In genomic region chr10:5803739-5804138, GRCm38 (mm10) we compare ENCODE assay signal across 9 mouse cellular contexts. TPM values are rescaled to one million over a fixed set of nuclear protein-coding genes. Genes with fewer than 3 reads are reported as not detected.
A peak's percentile ranks its signal among the peaks of the same experiment; 100 is the strongest.
DNase-seq lines count a peak whose midpoint lies in the region; ATAC-seq and TF ChIP-seq lines count a peak whose summit lies in the region.
"Had no signal": no experiment of that assay in that cellular context is flagged by ENCODE, and none has a peak within 500 bp of the region (broad histone marks: within the 10 kb centered on the region; RNA-seq: fewer than 3 reads in every experiment).

No protein-coding gene starts in this region.

- no peaks in the 10 kb centered on the region for H3K9me3 ChIP-seq in heart, embryonic 13.5 days
- no peaks in the 10 kb centered on the region for H3K9me3 ChIP-seq in ES-E14 (ENCODE audit: control insufficient read depth, insufficient read depth, low read depth, low read length)
- no peaks in the 10 kb centered on the region for H3K9me3 ChIP-seq in hindbrain, embryonic 12.5 days (replicated peaks)
- no peaks in the 10 kb centered on the region for H3K9me3 ChIP-seq in midbrain, embryonic 11.5 days (ENCODE audit: control insufficient read depth, low read length)

- TF ChIP-seq EP300 in heart, adult 2 months (IDR thresholded peaks at IDR 0.05; ENCODE audit: insufficient read depth, low read depth, low read length) = no peak

- H3K4me2 ChIP-seq in heart, embryonic 13.5 days = peak overlapping the region; percentile 94
- peak overlapping the region; percentile 98 for H3K4me2 ChIP-seq in hindbrain, embryonic 12.5 days (replicated peaks)
- H3K4me2 ChIP-seq in midbrain, embryonic 11.5 days = peak overlapping the region; percentile 68

- no peak overlapping the region for H3K27ac ChIP-seq in heart, embryonic 13.5 days (replicated peaks)
- no peak overlapping the region for H3K27ac ChIP-seq in heart, adult 2 months
- H3K27ac ChIP-seq in ES-E14 (ENCODE audit: insufficient read depth, low read depth, low read length, poor library complexity, severe bottlenecking) = no peak overlapping the region; the same call in 1 of the 2 replicates
- no peak overlapping the region for H3K27ac ChIP-seq in hindbrain, embryonic 12.5 days
- no peak overlapping the region for H3K27ac ChIP-seq in midbrain, embryonic 11.5 days (ENCODE audit: low read depth, low read length)
- H3K27ac ChIP-seq: layer of hippocampus, adult 2 months had no signal

- DNase-seq in heart, adult 2 months = no peak
- no peak for DNase-seq in ES-E14 (ENCODE audit: low read depth, low spot score)
- DNase-seq in midbrain, embryonic 11.5 days (ENCODE audit: low spot score, missing footprints) = no peak
- no peak for DNase-seq in thymus, postnatal 10 days (ENCODE audit: low spot score in 2 of 2)
- DNase-seq in ovary, postnatal 10 days (ENCODE audit: low spot score) = no peak
- DNase-seq in gastrocnemius, postnatal 14 days = no peak

- peak overlapping the region; percentile 90 for H3K9ac ChIP-seq in heart, embryonic 13.5 days
- H3K9ac ChIP-seq in heart, adult 2 months (ENCODE audit: low read depth, low read length) = no peak overlapping the region
- H3K9ac ChIP-seq in ES-E14 (ENCODE audit: insufficient read depth, low read depth, low read length, poor library complexity, severe bottlenecking) = peak overlapping the region; percentile 61; the same call in 1 of the 2 replicates
- peak overlapping the region; percentile 5; the same call in 1 of the 2 replicates for H3K9ac ChIP-seq in hindbrain, embryonic 12.5 days
- H3K9ac ChIP-seq in midbrain, embryonic 11.5 days (ENCODE audit: low read length) = peak overlapping the region; percentile 69

- H3K4me3 ChIP-seq in heart, embryonic 13.5 days = peak overlapping the region; percentile 86
- no peak overlapping the region for H3K4me3 ChIP-seq in heart, adult 2 months
- peak overlapping the region; percentile 85 to 97 for H3K4me3 ChIP-seq in ES-E14 (ENCODE audit: insufficient read depth in 1 of 2, low read depth in 1 of 2, low read length in 2 of 2, poor library complexity in 1 of 2, severe bottlenecking in 1 of 2)
- peak overlapping the region; percentile 74 for H3K4me3 ChIP-seq in hindbrain, embryonic 12.5 days
- H3K4me3 ChIP-seq in midbrain, embryonic 11.5 days (ENCODE audit: low read depth, low read length) = peak overlapping the region; percentile 80
- H3K4me3 ChIP-seq: layer of hippocampus, adult 2 months had no signal

- peaks cover 40% of the 10 kb centered on the region for H3K36me3 ChIP-seq in heart, embryonic 13.5 days
- H3K36me3 ChIP-seq in heart, adult 2 months (ENCODE audit: control insufficient read depth, insufficient read depth, low read length) = peaks cover 2% of the 10 kb centered on the region
- H3K36me3 ChIP-seq in ES-E14 (ENCODE audit: control insufficient read depth, insufficient read depth, low read length, poor library complexity, severe bottlenecking) = peaks cover 29% of the 10 kb centered on the region
- peaks cover 27% of the 10 kb centered on the region for H3K36me3 ChIP-seq in hindbrain, embryonic 12.5 days
- H3K36me3 ChIP-seq in midbrain, embryonic 11.5 days (ENCODE audit: control insufficient read depth, insufficient read depth, low read length) = peaks cover 12% of the 10 kb centered on the region

- no peaks in the 10 kb centered on the region for H3K27me3 ChIP-seq in heart, embryonic 13.5 days (replicated peaks)
- no peaks in the 10 kb centered on the region for H3K27me3 ChIP-seq in heart, adult 2 months (ENCODE audit: control insufficient read depth, insufficient read depth, low read length)
- no peaks in the 10 kb centered on the region for H3K27me3 ChIP-seq in hindbrain, embryonic 12.5 days
- no peaks in the 10 kb centered on the region for H3K27me3 ChIP-seq in midbrain, embryonic 11.5 days (ENCODE audit: control insufficient read depth, insufficient read depth, low read length)

- in situ Hi-C loops in ES-E14 (cut with MboI; ENCODE audit: low sequenced_read_pairs in 2 of 2, unreplicated experiment in 2 of 2) = no loop called here

- no peak for TF ChIP-seq CTCF in heart, adult 2 months (IDR thresholded peaks at IDR 0.05)

- intact Hi-C loops in heart, adult 2 months (cut with DNase I) = loop anchor here (5.0 kb wide), 2 partner anchors 34 to 1974 kb away; no protein-coding TSS in a partner anchor
- intact Hi-C loops in gastrocnemius, postnatal 14 days (cut with DNase I; ENCODE audit: low total_unique reads) = no loop called here

- WGBS in heart, embryonic 13.5 days = 5% methylated on average over 1 of the region's 1 CpGs
- WGBS in heart, adult 2 months = 15% methylated on average over 1 of the region's 1 CpGs
- 6% methylated on average over 1 of the region's 1 CpGs for whole genome bisulfite sequencing in hindbrain, embryonic 12.5 days
- 11% methylated on average over 1 of the region's 1 CpGs for WGBS in midbrain, embryonic 11.5 days

- no peak for ATAC-seq in heart, embryonic 13.5 days (ENCODE audit: extremely low read depth, insufficient number of reproducible peaks, low FRiP score, low TSS enrichment)
- no peak for ATAC-seq in hindbrain, embryonic 12.5 days (ENCODE audit: low FRiP score)
- ATAC-seq in midbrain, embryonic 11.5 days (ENCODE audit: low FRiP score) = no peak

- no peak for TF ChIP-seq POLR2A in heart, adult 2 months (IDR thresholded peaks at IDR 0.05; ENCODE audit: insufficient read depth, low read depth, low read length)

- peaks cover 48% of the 10 kb centered on the region for H3K4me1 ChIP-seq in heart, embryonic 13.5 days
- H3K4me1 ChIP-seq in heart, adult 2 months (ENCODE audit: control insufficient read depth, insufficient read depth, low read length) = peaks cover 2% of the 10 kb centered on the region; the same call in 1 of the 2 replicates
- peaks cover 4% of the 10 kb centered on the region in 2 experiments; a peak in 3 of 4 replicates for H3K4me1 ChIP-seq in ES-E14 (ENCODE audit: control insufficient read depth in 2 of 2, insufficient read depth in 2 of 2, low read length in 2 of 2, poor library complexity in 1 of 2)
- H3K4me1 ChIP-seq in hindbrain, embryonic 12.5 days = peaks cover 24% of the 10 kb centered on the region
- H3K4me1 ChIP-seq in midbrain, embryonic 11.5 days (ENCODE audit: control insufficient read depth, insufficient read depth, low read length) = peaks cover 22% of the 10 kb centered on the region

- H3K79me2 ChIP-seq in heart, adult 2 months (replicated peaks; ENCODE audit: control insufficient read depth, insufficient read depth, low read length) = no peaks in the 10 kb centered on the region; the same call in 1 of the 2 replicates

TF ChIP-seq in ES-E14, 5 proteins besides CTCF, POLR2A, EP300 and RAD21:
- TF ChIP-seq ZC3H11A (IDR thresholded peaks at IDR 0.05; ENCODE audit: borderline replicate concordance, low read depth, low read length) (no peak), ZNF384 (IDR thresholded peaks at IDR 0.05; ENCODE audit: low read depth, low read length) (no peak), CHD2 (IDR thresholded peaks at IDR 0.05; ENCODE audit: low read depth, low read length) (no peak)

RNA-seq across cellular contexts. Expression of gene Fbxo5, which starts 1.7 kb away (rescaled TPM):
- polyA plus RNA-seq in heart, embryonic 13.5 days (2015; fragmentation: Nextera tagmentation; extraction: Ambion mirVana) = 46.6 and 48.7 TPM in 2 replicates
- total RNA-seq in heart, adult 2 months (2021) = under 1 TPM; 0.36 to 0.65 TPM
- polyA plus RNA-seq in heart, adult 2 months (2012; rRNA removed) = 0.43 and 0.85 TPM in 2 replicates
- 60.7 and 62.8 TPM in 2 replicates for total RNA-seq in ES-E14 (2012; rRNA removed)
- polyA plus RNA-seq in hindbrain, embryonic 12.5 days (2016; fragmentation: Nextera tagmentation; extraction: Ambion mirVana) = 46.5 and 49.0 TPM in 2 replicates
- polyA plus RNA-seq in midbrain, embryonic 11.5 days (2014; fragmentation: Nextera tagmentation; extraction: Ambion mirVana) = 94.5 and 96.7 TPM in 2 replicates
- 1 to 10 TPM; 2.1 to 2.7 TPM for total RNA-seq in gastrocnemius, postnatal 14 days (2021)

RNA-seq across cellular contexts. Expression of gene Mtrf1l, which starts 20.0 kb away (rescaled TPM):
- 10.3 and 11.3 TPM in 2 replicates for polyA plus RNA-seq in heart, embryonic 13.5 days (2015; fragmentation: Nextera tagmentation; extraction: Ambion mirVana)
- 1 to 10 TPM; 8.4 to 9.6 TPM for total RNA-seq in heart, adult 2 months (2021)
- 1.6 and 3.5 TPM in 2 replicates for polyA plus RNA-seq in heart, adult 2 months (2012; rRNA removed)
- total RNA-seq in ES-E14 (2012; rRNA removed) = 6.8 and 7.0 TPM in 2 replicates
- 11.6 and 12.5 TPM in 2 replicates for polyA plus RNA-seq in hindbrain, embryonic 12.5 days (2016; fragmentation: Nextera tagmentation; extraction: Ambion mirVana)
- 16.2 and 17.0 TPM in 2 replicates for polyA plus RNA-seq in midbrain, embryonic 11.5 days (2014; fragmentation: Nextera tagmentation; extraction: Ambion mirVana)
- 1 to 10 TPM; 5.2 to 5.6 TPM for total RNA-seq in gastrocnemius, postnatal 14 days (2021)

Comparison
In these comparisons a context has a peak if more than half of its experiments do, and no peak if none do; other contexts are left out.
1. RNA of gene Fbxo5, which starts 1.7 kb away (polyA plus RNA-seq): 94.5 to 96.7 TPM in midbrain, embryonic 11.5 days, 46.5 to 49.0 TPM in hindbrain, embryonic 12.5 days and 46.6 to 48.7 TPM in heart, embryonic 13.5 days; 0.43 to 0.85 TPM in heart, adult 2 months; every median in the first group is over 10 times any median in the second.
2. Peak in every context shown above with its lines, with median percentiles within 50 percentile points of each other: H3K4me2 ChIP-seq.